Mouse (Mus musculus): ENCODE measurements at regions not wholly inside any gene's neighbourhood (a gene's known extent, or its start where the extent isn't known, plus 50 kb on each side); places are given as distances from the start of the nearest gene placed in this dataset.

DNA sequence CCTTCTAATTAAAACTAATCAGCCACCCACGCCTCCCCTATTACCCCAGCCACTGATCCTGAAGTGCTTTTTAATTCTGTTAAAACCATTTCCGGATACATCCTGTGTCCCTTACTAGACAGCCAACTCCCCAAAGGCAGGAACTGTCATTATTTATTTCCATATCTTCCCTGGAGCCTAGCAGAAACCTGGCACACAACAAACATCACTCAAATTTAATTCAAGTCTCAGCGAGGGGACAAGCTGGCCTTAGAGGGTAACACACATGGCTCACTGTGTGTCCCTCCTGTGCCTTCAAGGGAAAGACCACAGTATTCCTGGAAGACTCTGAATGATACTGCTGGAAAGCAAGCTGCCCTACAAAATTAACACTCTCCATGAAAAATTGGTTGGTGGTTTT lies 240.0 kb downstream of the Mycn start:
- no peak for DNase-seq (ENCODE audit: low spot score)

- DNase-seq (ENCODE audit: low spot score): no peak
These were observed 240.6 kb downstream of the Mycn start for GRCm38 (mm10) chr12:12701060-12701667.

GRCm38 (mm10) chr12:12693838-12694777 lies 247.6 kb downstream of the Mycn start:
- DNase-seq (ENCODE audit: low spot score): no peak

DNA sequence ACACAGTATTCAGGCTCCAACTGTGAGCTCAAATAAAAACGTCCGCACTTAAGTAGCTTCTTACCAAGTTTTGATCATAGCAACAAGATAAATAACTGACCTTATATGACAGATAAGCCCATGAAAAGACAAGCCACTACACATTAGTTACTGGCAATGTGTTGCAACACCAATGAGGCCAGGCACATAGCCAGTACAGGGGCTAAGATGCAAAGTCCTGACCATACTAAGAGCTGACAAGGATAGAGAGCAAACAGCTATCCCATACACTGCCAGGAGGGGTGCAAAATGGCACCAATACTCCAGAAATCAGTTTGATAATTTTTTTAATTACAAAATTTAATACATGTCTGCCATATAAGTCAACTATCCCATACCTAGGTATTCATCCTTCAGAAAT lies 254.3 kb downstream of the Mycn start:
- no peak for DNase-seq (ENCODE audit: low spot score)

GRCm38 (mm10) chr12:12685217-12685522 lies 256.5 kb downstream of the Mycn start:
- no peak for DNase-seq (ENCODE audit: low spot score)

DNA sequence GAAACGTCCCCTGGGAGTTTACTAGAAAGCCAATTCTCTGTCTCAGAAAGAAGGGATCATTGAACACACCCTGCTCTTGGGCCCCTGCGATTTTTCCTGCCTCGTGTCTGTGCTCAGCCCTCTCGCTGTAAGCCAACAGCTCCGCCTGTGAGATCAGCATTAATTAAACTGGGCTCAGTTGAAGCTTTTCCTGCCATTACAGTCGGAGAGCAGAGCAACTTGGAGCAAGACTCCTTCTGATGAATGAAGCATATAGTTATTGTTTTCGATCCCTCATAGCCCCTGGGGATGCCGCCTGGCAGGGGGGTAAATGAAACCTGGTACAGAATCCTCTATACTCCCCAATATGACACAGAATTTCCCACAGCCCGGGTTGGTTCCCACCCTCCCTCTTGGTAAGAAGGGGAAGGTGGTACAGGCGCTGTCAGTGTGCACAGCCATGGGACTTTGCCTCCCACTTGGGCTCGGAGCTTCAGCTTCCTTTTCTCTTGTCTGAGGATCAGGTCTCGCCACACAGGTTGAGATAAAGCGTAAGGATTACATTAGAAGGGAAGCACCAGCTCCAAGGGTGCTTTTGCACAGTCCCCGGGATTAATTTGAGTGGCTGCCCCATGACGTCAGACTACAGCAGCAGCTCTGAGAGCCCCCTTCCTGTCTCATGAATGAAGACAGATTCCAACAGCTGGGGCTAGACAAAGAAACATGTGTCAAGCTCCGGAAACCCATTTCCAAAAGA lies 257.1 kb downstream of the Mycn start:
- no peak for DNase-seq (ENCODE audit: low spot score)

DNA sequence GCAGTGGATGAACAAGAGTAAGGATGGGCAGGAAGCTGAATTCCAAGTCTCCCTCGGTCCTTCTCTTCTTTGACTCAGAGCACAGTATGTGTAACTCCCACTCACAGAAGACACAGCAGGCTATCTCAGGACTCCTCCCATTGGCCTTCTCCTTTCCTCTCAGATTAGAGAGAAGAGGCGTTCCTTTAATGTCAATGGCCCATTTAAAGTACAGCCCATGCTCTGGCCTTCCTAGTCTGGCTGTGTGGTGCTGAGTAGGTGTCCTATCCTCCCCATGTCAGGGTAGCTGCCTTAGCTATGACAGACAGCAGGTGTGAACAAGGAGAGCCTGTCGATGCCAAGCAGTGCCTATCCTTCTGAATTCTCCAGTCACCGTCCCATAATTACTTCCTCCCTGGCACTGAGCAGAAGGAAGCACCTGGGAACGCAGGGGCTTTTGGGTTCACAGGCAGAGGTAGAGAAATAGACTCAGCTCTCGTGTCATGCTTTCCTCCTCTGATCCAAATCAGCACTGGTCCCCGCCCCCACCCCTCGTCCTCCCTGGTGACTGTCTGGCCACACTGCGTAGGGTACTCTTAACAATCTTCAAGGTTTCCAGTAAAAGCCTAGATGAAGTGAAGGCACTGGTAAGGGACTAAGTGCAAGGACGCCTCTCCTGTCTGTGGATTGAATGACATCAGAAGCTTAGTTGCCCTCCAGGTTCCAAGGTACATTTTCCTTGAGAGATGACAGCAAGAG lies 257.8 kb downstream of the Mycn start:
- DNase-seq (ENCODE audit: low spot score): no peak

GRCm38 (mm10) chr12:12681101-12681500 lies 260.6 kb downstream of the Mycn start:
- no peak for DNase-seq (ENCODE audit: low spot score)

DNA sequence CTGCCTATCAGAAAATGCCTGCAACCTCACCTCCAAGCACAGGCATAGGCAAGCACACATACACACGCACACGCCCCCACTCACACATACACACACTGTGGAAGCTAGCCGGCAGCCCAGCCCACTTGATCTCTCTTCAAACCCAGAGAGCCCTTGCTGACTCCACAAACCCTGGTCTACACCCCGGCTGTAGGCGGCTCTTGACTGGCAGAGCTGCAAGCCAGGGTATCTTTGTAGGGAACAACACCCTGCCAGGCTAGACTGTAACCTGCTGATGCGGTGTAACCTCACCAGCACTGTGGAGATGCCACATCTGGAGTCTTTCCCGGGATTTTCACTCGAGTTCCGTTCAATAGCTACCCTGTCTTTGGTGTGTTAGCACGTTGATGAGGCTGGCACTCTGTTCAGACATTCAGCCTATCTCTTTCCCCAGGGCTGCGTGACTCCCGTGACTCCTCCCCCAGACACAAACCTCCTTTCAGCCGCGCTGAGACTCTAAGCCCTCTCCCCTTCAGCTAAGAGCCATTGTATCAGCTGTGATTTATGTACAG lies 261.3 kb downstream of the Mycn start:
- no peak for DNase-seq (ENCODE audit: low spot score)

DNA sequence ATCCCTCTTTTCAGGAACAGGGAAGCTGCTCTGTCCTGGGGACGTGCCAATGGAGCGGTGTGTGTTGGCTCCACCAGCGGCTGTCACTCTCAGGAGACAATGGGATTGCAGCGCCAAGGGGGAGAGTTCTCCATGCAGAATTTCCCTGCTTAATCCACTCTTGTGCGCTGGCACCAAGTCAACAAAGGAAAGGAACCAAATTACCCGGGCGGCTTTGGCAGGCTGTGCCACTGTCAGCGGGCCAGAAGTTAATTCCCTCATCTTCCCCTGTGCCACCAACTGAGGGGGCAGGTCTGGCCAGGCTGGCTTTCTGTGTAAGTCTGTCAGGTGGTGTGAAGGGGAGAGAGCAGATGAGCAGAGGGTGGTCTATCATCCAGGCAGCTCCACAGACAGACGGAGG lies 265.0 kb downstream of the Mycn start:
- no peak for DNase-seq (ENCODE audit: low spot score)

DNA sequence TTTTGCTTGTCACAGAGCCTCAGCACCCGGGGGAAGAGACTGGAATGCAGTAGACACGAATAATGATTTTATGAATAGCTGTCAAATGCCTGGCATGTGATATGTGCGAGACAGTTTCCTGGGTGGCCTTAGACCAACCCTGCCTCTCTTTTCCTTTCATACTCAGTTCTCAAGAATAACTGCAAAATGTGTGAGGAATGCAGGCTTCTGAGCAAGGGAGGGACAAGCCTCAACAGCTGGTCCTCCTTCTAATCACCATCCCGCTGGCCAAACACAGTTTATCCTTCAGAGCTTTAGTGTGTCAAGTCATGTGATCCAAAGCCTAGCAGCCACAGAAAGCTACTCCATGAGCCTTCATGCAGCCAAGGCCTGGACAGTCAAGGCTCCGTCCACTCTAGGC lies 271.8 kb downstream of the Mycn start:
- DNase-seq (ENCODE audit: low spot score): no peak

- DNase-seq (ENCODE audit: low spot score): no peak
These were observed 272.8 kb downstream of the Mycn start for GRCm38 (mm10) chr12:12668919-12669318.

- no peak for DNase-seq (ENCODE audit: low spot score)
These were observed 286.1 kb downstream of the Mycn start for GRCm38 (mm10) chr12:12655611-12656010.

DNA sequence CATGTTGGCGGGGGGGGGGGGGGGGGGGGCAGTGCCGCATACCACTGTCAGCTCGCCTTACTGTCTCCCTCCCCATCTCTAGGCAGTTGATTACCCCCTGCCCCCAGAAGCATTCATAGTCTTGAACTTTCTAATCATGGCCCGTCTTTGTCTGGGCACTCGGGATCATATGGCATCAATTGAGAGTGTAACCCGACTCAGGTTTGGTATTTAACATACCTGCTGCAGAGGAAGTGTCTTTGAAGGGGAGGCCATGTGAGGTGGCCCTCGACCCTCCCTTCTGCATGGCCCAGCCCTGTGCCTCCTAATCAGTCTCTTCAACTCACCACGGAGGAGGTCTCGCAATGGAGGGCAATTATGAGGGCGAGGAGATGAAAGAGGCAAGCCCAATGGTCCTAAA lies 286.5 kb downstream of the Mycn start:
- DNase-seq (ENCODE audit: low spot score): no peak

DNA sequence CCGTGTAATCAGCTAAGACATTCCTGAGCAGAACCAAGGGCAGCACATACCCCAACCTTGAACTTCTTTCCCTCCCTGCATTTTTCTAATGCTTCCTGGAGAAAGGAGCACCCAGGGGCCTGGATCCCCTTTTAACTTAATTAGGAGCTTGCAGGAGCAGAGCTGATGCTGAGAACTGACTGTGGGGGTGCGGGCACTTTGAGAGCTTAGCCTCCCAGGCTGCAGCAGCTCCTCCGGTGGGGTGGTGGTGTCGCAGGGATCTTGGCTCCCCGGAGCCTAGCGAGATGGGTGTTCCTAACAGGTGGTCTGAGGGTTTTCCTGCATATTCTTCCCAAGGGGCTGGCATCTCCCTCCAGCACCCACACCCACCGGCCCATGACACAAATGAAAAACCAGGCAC lies 289.4 kb downstream of the Mycn start:
- DNase-seq (ENCODE audit: low spot score): no peak

GRCm38 (mm10) chr12:12650309-12650708 lies 291.4 kb downstream of the Mycn start:
- no peak for DNase-seq (ENCODE audit: low spot score)

DNA sequence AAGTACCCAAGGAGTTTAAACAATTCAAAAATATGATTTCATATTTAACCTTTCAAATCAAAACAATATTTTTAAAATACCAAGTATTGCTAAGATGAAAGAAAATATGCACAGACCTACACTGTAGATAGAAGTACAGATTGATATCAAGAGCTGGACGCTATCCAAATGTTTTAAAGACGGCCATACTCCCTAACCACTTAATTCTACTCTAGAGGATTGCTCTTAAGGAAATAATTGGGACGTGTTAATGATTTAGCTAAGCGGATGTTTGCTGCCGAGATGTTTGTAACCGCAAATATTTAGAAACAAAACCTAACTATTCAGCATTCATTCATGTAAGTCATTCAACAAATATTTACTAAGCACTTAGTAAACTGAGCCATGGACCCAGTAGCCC lies 294.2 kb downstream of the Mycn start:
- DNase-seq (ENCODE audit: low spot score): no peak

DNA sequence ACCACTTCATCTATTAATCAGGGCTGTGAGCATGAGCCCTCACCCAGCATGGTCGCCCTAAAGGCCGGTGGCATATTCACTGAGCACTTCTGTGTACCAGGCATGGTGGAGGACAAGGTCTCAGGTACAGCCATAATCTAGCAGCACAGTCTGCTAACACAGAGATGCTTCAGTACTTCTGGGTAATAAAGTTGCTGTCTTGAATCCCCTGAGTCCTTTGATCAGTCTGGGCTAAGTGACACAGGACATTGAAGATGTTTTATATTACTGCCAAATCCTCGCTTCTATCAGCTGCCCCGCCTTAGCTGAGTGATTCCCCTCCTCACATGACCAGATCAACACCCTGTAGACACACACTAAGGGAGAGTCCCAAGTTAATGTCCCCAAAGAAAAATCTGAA lies 296.5 kb downstream of the Mycn start:
- no peak for DNase-seq (ENCODE audit: low spot score)

GRCm38 (mm10) chr12:12643247-12643963 lies 298.3 kb downstream of the Mycn start:
- no peak for DNase-seq (ENCODE audit: low spot score)

DNA sequence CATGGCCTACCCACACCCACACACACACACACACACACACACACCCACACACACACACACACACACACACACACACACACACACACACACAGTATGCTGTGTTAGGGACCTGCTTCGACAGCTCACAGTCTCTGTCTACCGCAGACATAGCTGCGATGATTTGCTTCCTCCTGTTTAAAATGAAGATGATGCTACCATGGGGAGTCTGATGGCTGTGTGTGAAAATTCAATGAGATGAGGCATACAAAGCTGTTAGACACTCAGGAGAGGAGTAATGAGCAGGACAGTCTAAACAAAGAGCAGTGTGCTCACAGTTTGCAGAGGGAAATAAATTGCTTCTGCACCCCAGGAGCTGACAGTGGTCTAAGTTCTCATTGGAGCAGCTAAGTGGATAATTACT lies 306.4 kb downstream of the Mycn start:
- no peak for DNase-seq (ENCODE audit: low spot score)

- no peak for DNase-seq (ENCODE audit: low spot score)
These were observed 314.1 kb downstream of the Mycn start for GRCm38 (mm10) chr12:12627597-12627996.

Data from urinary bladder, postnatal 10 days (tissue).